Mouse (Mus musculus) spleen, adult 2 months (tissue): ENCODE data around the gene 4931428L18Rik.

Experiments
- CTCF ChIP-seq: fragments of 200-500 bp; IDR thresholded peaks from 2 replicates; pipeline ENCODE4 v1.5.1; 2011; ENCODE audit warnings: mild to moderate bottlenecking, inconsistent platforms; ENCODE audit not compliant: insufficient read depth, insufficient read length, insufficient replicate concordance; ENCODE audit errors: extremely low read depth
- POLR2A ChIP-seq: fragments of 200-500 bp; IDR thresholded peaks from 2 replicates; pipeline ENCODE4 v1.6.1; 2011; ENCODE audit warnings: low read depth, low read length, inconsistent platforms

GRCm38 (mm10) chr1:31097208-31097607 is 125.3 kb downstream of the 4931428L18Rik start:
- TF ChIP-seq CTCF, result no peak
- no peak for TF ChIP-seq POLR2A
